Mouse (Mus musculus) cerebellum, adult 11-12 months (tissue): Measurements from ENCODE around the gene Nbeal2.
A peak's percentile ranks its signal among the peaks of the same experiment; 100 is the strongest.

Experiments
- DNase-seq: peaks from one replicate; pipeline ENCODE4 v3.0.0; 2022

Gene Nbeal2

GRCm38 (mm10) chr9:110673107-110673752 is 19.3 kb upstream of the Nbeal2 start:
- DNase-seq, result peak; percentile 66

DNA sequence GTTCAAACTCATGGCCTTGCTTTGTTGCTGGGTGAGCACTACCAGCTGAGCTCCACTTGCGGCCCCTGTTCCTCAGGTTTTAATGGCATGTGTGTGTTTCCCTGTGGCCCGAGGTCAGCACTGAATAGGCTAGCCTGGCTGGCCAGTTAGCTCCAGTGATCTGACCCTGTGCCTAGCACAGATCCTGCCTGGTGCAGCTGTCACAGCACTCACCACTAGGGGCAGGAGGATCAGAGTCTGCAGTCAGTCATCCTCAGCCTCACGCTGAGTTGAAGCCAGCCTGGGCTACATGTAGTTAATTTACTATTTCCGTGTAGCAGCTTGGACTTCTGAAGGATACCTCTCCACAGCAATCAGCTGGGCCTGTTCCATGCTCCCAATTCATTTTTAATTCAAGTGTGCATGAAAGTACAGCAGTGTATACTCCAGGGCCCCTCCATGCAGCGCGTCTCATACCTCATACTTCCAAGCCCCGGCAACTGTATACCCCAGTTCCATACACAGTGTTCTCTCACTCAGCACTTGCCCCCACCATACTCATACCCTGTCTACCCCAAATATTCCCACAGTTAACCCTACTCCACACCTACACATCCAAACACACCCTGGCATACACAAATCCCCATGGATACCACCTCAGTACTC is 18.6 kb upstream of the Nbeal2 start:
- DNase-seq, result peak; percentile 70

GRCm38 (mm10) chr9:110669785-110670184 is 15.8 kb upstream of the Nbeal2 start:
- no peak for DNase-seq

GRCm38 (mm10) chr9:110668601-110669293 is 14.8 kb upstream of the Nbeal2 start:
- no peak for DNase-seq

DNA sequence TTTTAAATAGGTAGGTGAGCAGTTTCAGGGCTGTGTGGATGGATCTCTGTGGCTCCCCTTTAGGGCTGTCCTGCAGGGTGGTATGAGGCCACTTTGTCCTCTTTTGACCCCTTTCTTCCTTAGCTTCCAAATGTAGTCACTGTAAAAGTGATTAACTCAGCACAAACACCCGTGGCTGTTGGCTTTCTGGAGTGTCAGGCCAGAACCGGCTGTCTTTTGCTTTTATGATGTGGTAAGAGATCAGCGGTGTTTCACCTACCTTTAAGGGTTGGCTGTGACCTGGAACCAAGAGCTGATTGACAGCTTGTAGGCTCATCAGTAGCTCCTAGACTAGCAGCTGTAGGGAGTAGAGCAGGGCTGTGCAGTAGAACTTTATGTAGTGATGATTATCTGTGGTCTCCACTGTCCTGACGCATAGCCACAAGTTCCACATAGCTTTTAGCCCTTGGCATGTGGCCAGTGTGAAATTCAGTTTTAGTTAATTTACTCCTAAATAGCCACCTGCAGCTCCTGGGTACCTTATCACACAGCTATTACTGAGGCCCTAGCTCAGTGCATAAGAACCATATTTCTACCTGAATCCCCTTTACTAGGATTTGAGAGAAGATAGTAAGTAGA is 13.4 kb upstream of the Nbeal2 start:
- no peak for DNase-seq

DNA sequence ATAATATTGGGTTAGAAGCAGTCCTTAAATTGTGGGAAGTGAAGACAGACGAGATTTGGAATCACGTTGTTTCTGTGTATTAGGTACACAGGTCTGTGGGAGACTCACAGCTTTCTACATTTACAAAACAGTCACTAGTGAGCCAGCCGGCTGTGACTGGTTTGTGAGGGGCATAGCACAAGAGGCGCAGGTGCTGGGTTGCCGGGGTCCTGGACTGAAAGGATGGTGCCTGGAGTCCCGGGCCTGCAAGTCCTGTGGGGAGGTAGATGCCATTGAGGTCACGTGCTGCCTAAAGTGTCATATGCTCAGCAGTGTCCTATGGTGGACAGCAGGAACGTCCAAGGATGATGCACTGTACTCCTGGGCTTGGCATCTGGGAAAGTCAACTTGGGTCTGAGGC is 12.4 kb upstream of the Nbeal2 start:
- no peak for DNase-seq

- DNase-seq, result no peak
Measured at GRCm38 (mm10) chr9:110665912-110666311, 12.0 kb upstream of the Nbeal2 start.

DNA sequence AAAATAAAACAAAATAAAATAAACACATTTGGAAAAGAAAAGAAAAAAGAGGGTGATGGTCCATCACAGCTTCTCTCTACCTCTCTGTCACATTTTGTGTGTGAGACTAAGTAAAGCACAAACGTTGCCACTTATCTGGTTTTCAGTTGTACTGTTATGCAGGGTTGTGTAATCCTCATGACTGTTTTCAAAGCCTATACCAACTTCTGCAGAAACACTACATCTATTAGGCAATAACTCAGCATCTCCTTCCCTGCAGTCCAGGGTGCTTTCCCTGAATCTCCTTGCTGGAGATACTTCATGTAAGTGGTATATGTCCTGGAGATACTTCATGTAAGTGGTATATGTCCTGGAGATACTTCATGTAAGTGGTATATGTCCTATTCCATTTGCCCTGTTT is 8.9 kb upstream of the Nbeal2 start:
- DNase-seq, result no peak

- no peak for DNase-seq
Measured at GRCm38 (mm10) chr9:110660856-110661612, 7.1 kb upstream of the Nbeal2 start.

GRCm38 (mm10) chr9:110660208-110660607 is 6.2 kb upstream of the Nbeal2 start:
- no peak for DNase-seq

DNA sequence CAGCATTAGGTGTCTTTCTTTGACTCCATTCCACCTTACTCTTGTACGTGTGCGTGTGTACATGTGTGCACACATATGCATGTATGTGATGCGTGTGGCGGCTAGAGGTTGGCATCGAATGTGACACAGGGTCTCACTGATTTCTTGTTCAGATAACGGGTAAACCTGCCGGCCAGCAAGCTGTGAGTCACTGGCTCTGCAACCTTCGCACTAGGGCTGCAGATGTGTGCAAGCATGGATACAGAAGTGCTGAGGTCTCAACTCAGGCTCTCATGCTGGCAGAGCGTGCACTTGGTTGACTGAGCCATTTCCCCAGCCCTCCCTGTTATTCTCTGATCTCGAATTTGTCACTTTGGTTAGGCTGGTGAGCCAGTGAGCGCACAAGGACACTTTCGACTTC is 5.6 kb upstream of the Nbeal2 start:
- no peak for DNase-seq

DNA sequence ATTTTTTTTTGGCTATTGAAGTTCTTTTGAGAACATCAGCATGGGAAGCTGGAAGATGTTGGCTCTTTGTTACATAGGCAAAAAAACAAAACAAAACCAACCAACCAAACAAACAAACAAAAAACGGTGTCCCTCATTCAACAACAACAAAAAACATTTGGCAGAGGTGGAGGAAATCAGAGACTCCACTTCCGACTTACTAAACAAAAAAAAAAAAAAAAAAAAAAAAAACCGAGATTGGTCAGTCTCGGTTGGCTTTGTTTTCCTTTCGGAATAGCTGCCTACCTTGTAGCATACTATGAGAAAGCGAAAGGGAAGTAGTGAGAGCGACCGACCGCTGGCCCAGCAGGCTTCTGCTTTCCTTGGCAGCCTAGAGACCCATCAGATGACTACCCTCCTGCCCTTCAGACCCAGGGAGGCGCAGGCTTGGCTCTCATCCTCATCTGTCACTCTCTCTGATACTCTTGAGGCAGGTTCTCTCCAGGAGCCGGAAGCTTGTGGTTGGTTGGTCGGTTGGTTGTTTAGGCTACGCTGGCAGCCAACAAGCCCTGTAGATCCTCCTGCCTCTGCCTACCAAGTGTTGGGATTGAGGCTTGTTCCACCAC is 3.6 kb upstream of the Nbeal2 start:
- peak; percentile 65 for DNase-seq

GRCm38 (mm10) chr9:110656249-110657221 is 2.6 kb upstream of the Nbeal2 start, which contains the start of gene Ccdc12:
Gene Ccdc12 (plus strand): TSS chr9:110656503.
- DNase-seq, result peak; percentile 97

DNA sequence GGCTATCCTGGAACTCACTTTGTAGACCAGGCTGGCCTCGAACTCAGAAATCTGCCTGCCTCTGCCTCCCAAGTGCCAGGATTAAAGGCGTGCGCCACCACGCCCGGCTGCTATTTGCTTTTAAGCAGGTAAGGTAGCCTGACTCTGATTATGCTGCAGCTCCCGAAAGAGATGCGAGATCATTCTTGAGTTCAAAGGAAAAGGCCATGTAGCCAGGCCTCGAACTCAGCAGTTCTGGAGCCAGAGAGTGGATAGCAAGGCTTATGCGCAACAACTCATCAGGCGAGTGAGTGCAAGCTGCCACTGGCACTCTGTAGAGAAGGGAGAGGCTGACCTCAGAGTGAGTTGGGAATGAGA is 1.7 kb upstream of the Nbeal2 start:
- DNase-seq, result peak; percentile 60

DNA sequence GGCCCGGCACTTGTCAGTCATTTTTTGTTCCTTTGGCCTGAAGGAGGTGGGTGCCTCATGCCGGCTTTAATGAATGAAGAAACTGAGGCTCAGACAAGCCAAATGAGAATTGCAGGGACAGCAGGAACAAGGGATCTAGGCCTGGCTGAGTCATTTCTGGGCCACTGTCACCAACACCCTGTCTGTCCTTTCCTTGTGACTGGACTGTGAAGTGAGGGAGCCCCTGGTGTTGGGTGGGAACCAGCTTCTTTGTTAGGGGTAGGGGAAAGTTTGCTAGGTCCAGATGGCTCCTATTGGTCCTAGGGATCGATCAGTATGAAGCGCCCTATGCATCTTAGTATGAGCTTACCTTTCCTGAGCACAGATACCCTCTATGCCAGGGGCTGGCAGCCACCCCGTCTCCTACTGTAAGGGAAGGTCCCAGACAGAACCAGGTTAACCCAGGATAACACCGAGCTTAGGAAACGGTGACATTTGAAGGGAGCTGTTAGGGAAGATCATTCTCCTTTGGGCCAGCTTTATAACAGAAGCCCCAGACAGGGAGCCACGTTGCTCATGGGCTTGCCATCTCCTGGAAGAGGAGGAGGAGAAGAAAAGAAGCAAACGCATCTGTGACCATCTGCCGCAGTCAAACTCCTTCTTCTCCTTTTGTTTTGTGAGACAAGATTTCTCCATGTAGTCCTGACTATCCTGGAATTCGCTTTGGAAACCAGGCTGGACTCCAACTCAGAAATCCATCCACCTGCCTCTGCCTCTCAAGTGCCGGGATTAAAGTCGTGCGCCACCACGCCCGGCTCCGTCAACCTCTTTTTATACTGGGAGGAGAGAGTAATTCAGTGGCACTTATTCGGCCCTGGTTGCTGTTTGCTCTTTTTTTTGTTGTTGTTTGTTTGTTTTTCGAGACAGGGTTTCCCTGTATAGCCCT is 1.0 kb upstream of the Nbeal2 start:
- DNase-seq, result peak; percentile 62

- DNase-seq, result no peak
Measured at GRCm38 (mm10) chr9:110652963-110653654, 852 bp downstream of the Nbeal2 start.

GRCm38 (mm10) chr9:110651931-110652722 is 1.8 kb downstream of the Nbeal2 start:
- DNase-seq, result peak; percentile 58

GRCm38 (mm10) chr9:110649775-110650174 is 4.2 kb downstream of the Nbeal2 start:
- DNase-seq, result no peak

DNA sequence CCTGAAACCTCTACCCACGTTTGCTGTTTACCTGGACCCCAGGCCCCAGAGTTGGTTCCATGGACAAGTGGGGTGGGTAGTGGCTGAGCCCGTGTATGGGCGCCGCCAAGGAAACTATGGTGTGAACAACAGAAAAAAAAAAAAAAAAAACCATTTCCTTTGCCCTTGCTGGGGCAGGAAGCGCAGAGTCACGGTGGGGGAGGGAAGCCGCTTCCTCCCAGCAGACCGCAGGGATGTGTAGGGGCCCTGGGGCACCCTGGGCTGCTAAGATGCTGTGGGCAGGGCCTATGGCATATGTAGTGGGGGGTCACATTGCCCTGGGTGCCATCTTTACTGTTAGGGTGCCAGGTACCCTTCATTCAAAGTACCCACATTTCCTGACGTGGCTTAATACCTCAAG is 8.7 kb downstream of the Nbeal2 start:
- no peak for DNase-seq
